Comparison of ENCODE assay signal across 17 mouse cellular contexts in genomic region chr11:112844258-112844901, GRCm38 (mm10).
DNase-seq lines count a peak whose midpoint lies in the region; ATAC-seq and TF ChIP-seq lines count a peak whose summit lies in the region.
"Had no signal": no experiment of that assay in that cellular context is flagged by ENCODE, and none has a peak within 500 bp of the region (broad histone marks: within the 10 kb centered on the region; RNA-seq: fewer than 3 reads in every experiment).

No protein-coding gene starts in this region.

- intact Hi-C loops in gastrocnemius, postnatal 14 days (cut with DNase I; ENCODE audit: low total_unique reads), result no loop called here

- no peak overlapping the region for H3K4me3 ChIP-seq in midbrain, embryonic 10.5 days
- no peak overlapping the region for H3K4me3 ChIP-seq in midbrain, embryonic 14.5 days (replicated peaks; ENCODE audit: low read depth, low read length)
- no peak overlapping the region for H3K4me3 ChIP-seq in heart, postnatal 0 days (ENCODE audit: low read depth, low read length)
- H3K4me3 ChIP-seq in stomach, postnatal 0 days (ENCODE audit: low read depth, low read length), result no peak overlapping the region
- H3K4me3 ChIP-seq: forebrain, embryonic 13.5 days; limb, embryonic 12.5 days; liver, embryonic 13.5 days had no signal

- WGBS in midbrain, embryonic 10.5 days, result 75% methylated on average over 8 of the region's 8 CpGs
- WGBS in midbrain, embryonic 14.5 days, result 69% methylated on average over 8 of the region's 8 CpGs
- WGBS in heart, postnatal 0 days, result 49% methylated on average over 8 of the region's 8 CpGs
- 57% methylated on average over 8 of the region's 8 CpGs for WGBS in stomach, postnatal 0 days

- 0 out of 2 replicates have a peak overlapping the region, but pooled peaks have one; percentile 52 for H3K27ac ChIP-seq in midbrain, embryonic 10.5 days (replicated peaks)
- no peak overlapping the region for H3K27ac ChIP-seq in midbrain, embryonic 14.5 days (replicated peaks; ENCODE audit: low read depth, low read length)
- no peak overlapping the region for H3K27ac ChIP-seq in heart, postnatal 0 days (ENCODE audit: low read depth)
- no peak overlapping the region for H3K27ac ChIP-seq in stomach, postnatal 0 days (replicated peaks)
- H3K27ac ChIP-seq: forebrain, embryonic 13.5 days; limb, embryonic 12.5 days; liver, embryonic 13.5 days had no signal

- no peaks in the 10 kb centered on the region for H3K36me3 ChIP-seq in midbrain, embryonic 10.5 days
- H3K36me3 ChIP-seq in midbrain, embryonic 14.5 days (ENCODE audit: control insufficient read depth, insufficient read depth, low read length), result no peaks in the 10 kb centered on the region
- no peaks in the 10 kb centered on the region for H3K36me3 ChIP-seq in heart, postnatal 0 days (replicated peaks; ENCODE audit: control insufficient read depth, insufficient read depth, low read length)
- no peaks in the 10 kb centered on the region for H3K36me3 ChIP-seq in stomach, postnatal 0 days (ENCODE audit: control insufficient read depth, insufficient read depth, low read length)
- H3K36me3 ChIP-seq: limb, embryonic 12.5 days; liver, embryonic 13.5 days had no signal

- H3K27me3 ChIP-seq in midbrain, embryonic 10.5 days (ENCODE audit: low read depth, poor library complexity, severe bottlenecking), result peaks cover 20% of the 10 kb centered on the region
- H3K27me3 ChIP-seq in midbrain, embryonic 14.5 days (ENCODE audit: control insufficient read depth, insufficient read depth, low read length), result no peaks in the 10 kb centered on the region
- no peaks in the 10 kb centered on the region for H3K27me3 ChIP-seq in heart, postnatal 0 days (ENCODE audit: control insufficient read depth, insufficient read depth, low read length)
- no peaks in the 10 kb centered on the region for H3K27me3 ChIP-seq in stomach, postnatal 0 days (ENCODE audit: control insufficient read depth, insufficient read depth, low read length)
- H3K27me3 ChIP-seq: forebrain, embryonic 13.5 days; limb, embryonic 12.5 days; liver, embryonic 13.5 days had no signal

- no peak overlapping the region for H3K9ac ChIP-seq in midbrain, embryonic 14.5 days (replicated peaks; ENCODE audit: low read length)
- H3K9ac ChIP-seq in heart, postnatal 0 days (replicated peaks; ENCODE audit: low read depth, low read length), result no peak overlapping the region
- no peak overlapping the region for H3K9ac ChIP-seq in stomach, postnatal 0 days (ENCODE audit: low read length)
- H3K9ac ChIP-seq: forebrain, embryonic 13.5 days; limb, embryonic 12.5 days; liver, embryonic 13.5 days had no signal

- ATAC-seq in midbrain, embryonic 14.5 days (ENCODE audit: low FRiP score, low TSS enrichment), result no peak
- peak; percentile 41; the same call in 1 of the 2 replicates for ATAC-seq in heart, postnatal 0 days (ENCODE audit: insufficient read depth, low read depth)
- ATAC-seq in stomach, postnatal 0 days (ENCODE audit: low FRiP score, low TSS enrichment), result peak; percentile 45; the same call in 1 of the 2 replicates
- ATAC-seq: activated CD4-positive, CD25-positive, alpha-beta regulatory T cell, adult 4 months; forebrain, embryonic 13.5 days; midbrain, embryonic 16.5 days had no signal

- peak; percentile 26 for DNase-seq in gastrocnemius, postnatal 14 days
- no peak for DNase-seq in gastrocnemius, postnatal 25 days
- no peak for DNase-seq in midbrain, embryonic 10.5 days (ENCODE audit: low spot score)
- DNase-seq in midbrain, embryonic 14.5 days, result no peak
- DNase-seq in heart, postnatal 0 days (ENCODE audit: low spot score), result peak; percentile 74
- peak; percentile 50 for DNase-seq in stomach, postnatal 0 days (ENCODE audit: low spot score)
- no peak for DNase-seq in cerebellum, postnatal 25 days
- no peak for DNase-seq in thymus, postnatal 36 days
- DNase-seq: cerebellum, adult 9-11 months; kidney, adult 9 months; liver, embryonic 13.5 days; right cerebral cortex, adult 18-20 months; thymus, adult 18-20 months had no signal

- H3K9me3 ChIP-seq in midbrain, embryonic 10.5 days (replicated peaks), result no peaks in the 10 kb centered on the region
- no peaks in the 10 kb centered on the region for H3K9me3 ChIP-seq in midbrain, embryonic 14.5 days (ENCODE audit: control insufficient read depth, low read length)
- H3K9me3 ChIP-seq in heart, postnatal 0 days (replicated peaks; ENCODE audit: control insufficient read depth, low read length), result no peaks in the 10 kb centered on the region
- no peaks in the 10 kb centered on the region for H3K9me3 ChIP-seq in stomach, postnatal 0 days (ENCODE audit: control insufficient read depth, low read length)
- H3K9me3 ChIP-seq: forebrain, embryonic 13.5 days; limb, embryonic 12.5 days; liver, embryonic 13.5 days had no signal

- no peak for TF ChIP-seq CTCF in heart, postnatal 0 days (IDR thresholded peaks at IDR 0.05; ENCODE audit: low read depth)
- no peak for TF ChIP-seq CTCF in stomach, postnatal 0 days (IDR thresholded peaks at IDR 0.05; ENCODE audit: low read depth)

- no peak for TF ChIP-seq EP300 in heart, postnatal 0 days (IDR thresholded peaks at IDR 0.05; ENCODE audit: low read depth)
- TF ChIP-seq EP300 in stomach, postnatal 0 days (optimal IDR thresholded peaks at IDR 0.05), result no peak

- H3K4me1 ChIP-seq in midbrain, embryonic 10.5 days, result peaks cover 21% of the 10 kb centered on the region
- peaks cover 10% of the 10 kb centered on the region; the same call in 1 of the 2 replicates for H3K4me1 ChIP-seq in midbrain, embryonic 14.5 days (ENCODE audit: control insufficient read depth, insufficient read depth, low read length)
- H3K4me1 ChIP-seq in heart, postnatal 0 days (ENCODE audit: control insufficient read depth, insufficient read depth), result peaks cover 5% of the 10 kb centered on the region; the same call in 1 of the 2 replicates
- H3K4me1 ChIP-seq in stomach, postnatal 0 days (replicated peaks; ENCODE audit: control insufficient read depth, insufficient read depth), result no peaks in the 10 kb centered on the region
- H3K4me1 ChIP-seq: liver, embryonic 13.5 days had no signal

- no peak overlapping the region for H3K4me2 ChIP-seq in midbrain, embryonic 14.5 days (ENCODE audit: low read length)
- H3K4me2 ChIP-seq in heart, postnatal 0 days (ENCODE audit: low read depth, low read length), result no peak overlapping the region
- no peak overlapping the region for H3K4me2 ChIP-seq in stomach, postnatal 0 days (replicated peaks; ENCODE audit: low read depth)
- H3K4me2 ChIP-seq: forebrain, embryonic 13.5 days; limb, embryonic 12.5 days; liver, embryonic 13.5 days had no signal

Comparison
In these comparisons a context has a peak if more than half of its experiments do, and no peak if none do; other contexts are left out.
1. DNase-seq: peak in gastrocnemius, postnatal 14 days (single experiment), heart, postnatal 0 days (single experiment) and stomach, postnatal 0 days (single experiment); none in gastrocnemius, postnatal 25 days (single experiment), midbrain, embryonic 10.5 days (single experiment), midbrain, embryonic 14.5 days (single experiment), cerebellum, postnatal 25 days (0 of 2) and thymus, postnatal 36 days (0 of 2).